Mouse (Mus musculus): ENCODE measurements around the gene Dock10. TPM values are rescaled to one million over a fixed set of nuclear protein-coding genes. Genes with fewer than 3 reads are reported as not detected.

Gene Dock10
- total RNA-seq, 4 experiments from 2014 or later: 3.5 to 4.8 (median 4.3) TPM

DNA sequence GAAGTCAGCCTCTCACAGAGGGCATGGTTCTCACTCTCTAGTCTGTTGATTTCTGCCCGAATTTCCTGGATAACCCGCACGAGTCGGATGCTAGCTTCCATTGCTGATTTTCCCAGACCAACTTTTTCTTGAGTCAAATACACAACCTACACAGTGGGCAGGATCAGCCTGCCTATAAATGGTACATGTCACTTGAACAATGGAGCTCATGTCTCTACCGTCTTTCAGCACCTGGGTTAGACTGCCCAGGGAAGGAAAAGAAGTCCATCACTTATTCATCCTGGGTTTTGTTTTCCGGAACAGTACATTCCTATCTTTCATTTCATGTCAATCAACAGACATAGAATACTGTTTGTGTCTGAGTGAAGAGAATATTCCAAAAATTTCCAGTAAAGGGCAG, 297.0 kb downstream of the Dock10 start, which contains the start of gene Gm45261:
Gene Gm45261 (minus strand): TSS at position 101 of the 400 bp plus-strand sequence.
- no peak for DNase-seq (ENCODE audit: low spot score)

DNA sequence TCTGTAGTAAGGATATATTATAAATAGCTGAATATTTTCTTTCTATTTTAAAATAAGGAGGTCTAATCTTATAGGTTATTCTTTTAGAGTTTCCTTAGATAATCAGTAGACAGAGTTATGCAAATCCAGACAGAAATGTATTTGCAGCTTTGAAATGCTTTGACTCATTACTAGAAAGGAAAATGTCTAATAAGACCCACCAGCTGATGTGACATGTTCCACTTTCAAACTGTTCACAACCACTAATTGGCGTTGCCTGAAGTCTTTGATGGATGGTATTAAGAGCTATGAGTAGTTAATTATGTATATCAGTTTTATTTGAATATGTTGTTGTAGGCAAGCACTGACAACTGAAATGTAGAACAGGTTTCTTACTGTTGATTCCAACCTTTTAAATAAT, 298.4 kb downstream of the Dock10 start:
- no peak for DNase-seq (ENCODE audit: low spot score)

DNA sequence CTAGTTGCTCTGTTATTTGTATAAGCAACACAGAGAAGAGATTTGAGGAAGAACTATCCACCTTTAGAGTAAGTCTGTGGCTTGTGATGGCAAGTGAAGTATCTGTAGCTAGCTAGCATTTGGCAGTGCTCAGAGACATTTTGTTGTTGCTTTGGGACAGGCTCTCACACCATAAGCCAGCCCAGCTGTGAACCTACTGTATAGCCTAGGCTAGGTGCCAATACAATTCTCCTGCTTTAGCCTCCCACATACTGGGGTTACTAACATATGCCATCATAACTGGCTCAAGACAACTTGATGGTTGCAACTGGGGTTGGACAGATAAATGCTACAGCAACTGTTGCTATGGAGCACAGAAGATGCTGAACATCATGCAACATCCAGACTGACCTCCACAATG, 298.9 kb downstream of the Dock10 start:
- no peak for DNase-seq (ENCODE audit: low spot score)

DNA sequence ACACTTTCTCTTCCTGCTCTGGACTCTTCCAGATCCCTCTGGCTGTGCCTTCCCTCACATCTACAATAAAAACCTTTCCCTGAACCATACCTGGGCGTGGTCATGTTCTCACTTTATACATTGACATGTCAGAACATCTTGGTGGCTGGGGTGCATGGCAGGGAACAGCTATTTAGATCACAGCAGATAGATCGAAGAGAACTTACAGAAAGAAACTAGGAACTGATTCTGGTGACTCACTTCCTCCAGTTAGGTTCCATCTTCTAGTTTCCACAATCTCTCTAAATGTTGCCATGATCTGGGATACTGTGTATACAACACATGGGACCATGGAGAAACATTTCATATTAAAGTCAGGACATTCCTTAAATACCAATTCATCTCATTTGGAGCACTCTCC, 304.4 kb downstream of the Dock10 start:
- DNase-seq (ENCODE audit: low spot score): no peak

DNA sequence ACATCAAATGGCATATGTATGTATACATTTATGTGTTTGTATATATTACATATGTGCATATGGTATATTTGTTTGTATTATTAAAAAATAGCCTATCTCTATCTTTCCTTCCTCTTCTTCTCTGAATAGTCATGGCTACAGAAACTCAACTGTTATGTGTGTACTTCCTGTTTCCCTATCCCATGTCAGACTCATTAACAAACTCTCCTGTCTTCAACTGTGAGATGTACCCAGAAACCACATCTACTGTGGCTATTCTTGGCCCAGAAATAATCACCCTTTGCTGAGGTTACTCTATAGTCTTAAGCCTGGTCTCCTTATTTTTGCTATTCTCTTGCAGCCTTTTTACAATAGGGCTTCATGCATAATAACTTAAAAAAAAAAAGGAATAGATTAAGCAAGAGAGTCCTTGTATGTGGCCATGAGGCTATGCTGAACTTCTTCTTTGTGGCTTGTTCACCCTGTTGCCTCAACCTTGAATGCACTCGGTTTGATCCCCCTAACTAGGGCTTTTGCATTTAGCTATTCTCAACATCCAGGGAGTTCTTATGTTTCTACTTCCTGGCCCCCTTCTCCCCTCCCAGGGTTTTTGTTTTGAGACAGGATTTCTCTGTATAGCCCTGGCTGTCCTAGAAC, 306.3 kb downstream of the Dock10 start:
- no peak for DNase-seq (ENCODE audit: low spot score)

All from heart, adult 8-10 months (tissue).